Mouse (Mus musculus): ENCODE measurements around the gene Syne3.

Gene Syne3

DNA sequence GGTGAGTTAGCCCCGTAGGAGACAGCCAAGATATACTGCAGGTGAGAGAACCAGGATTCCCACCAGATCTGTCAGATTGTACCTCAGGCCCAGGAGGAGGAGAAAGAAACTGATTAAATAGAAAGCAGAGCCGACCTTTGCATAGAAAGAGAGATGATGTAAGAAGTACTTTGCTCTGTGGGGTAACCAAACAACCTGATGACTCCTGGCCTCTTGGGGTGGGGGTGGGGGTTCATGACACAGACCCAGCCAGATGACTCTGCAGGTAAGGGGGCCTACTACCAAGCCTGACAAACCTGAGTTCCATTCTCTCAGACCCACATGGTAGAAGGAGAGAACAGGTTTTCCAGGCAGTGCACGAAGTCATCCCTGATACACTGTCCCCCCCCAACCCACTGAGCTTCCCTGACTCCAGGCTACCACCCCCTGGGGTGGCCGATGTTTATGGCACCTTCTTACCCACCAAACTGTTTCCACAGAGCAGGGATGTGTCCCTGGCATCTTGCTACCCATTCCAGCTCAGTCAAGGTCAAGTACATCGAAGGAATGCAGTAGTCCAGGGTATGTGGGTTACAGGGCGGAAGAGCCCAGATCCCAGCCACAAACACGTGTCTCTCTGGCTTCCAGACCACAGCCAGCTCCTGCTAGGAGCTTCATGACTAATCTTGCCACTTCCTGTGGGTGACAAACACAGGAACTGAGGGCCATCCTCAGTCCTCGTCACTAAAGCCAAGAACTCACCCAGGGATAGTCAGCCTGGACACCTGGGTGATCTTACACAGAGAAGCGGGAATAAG is 8.9 kb downstream of the Syne3 start:
- DNase-seq (ENCODE audit: extremely low spot score, low spot score) = no peak

DNA sequence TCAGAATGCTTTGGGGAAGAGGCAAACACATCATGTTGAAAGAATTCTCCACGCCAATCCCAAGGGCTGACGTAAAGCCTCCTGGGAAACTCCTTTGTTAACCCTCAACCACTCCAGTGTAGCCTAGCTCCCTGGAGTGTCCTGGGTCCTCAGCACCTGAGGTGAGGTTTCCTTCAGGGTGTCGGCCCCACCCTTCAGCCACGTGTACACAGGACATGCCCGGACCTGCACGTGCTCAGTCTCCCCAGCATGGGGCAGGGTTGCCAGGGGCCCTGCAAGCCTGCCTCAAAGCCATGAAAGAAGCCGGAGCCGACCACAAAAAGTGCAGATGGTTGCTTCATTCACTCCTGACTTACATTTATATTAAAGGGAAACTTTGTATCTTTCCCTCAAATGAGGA is 10.4 kb downstream of the Syne3 start:
- no peak for DNase-seq (ENCODE audit: extremely low spot score, low spot score)

DNA sequence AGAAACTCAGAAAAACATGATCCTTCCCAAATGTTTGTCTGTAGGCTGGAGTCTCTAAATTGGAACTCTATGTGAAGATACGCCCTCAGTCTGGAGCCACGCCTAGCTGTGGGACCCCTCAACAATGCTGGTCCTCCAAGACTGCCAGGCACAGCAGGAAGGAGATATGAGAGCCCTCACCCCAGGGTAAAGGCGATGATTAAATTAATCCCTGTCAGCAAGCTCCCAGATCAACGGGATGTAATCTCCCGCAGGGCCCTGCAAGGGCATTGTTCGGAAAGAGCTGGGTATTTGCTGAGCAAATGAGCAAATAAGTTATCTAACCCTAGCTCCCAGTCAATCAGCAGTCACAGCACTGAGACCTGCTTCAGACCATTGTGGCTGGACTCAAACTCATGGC is 11.1 kb downstream of the Syne3 start:
- no peak for DNase-seq (ENCODE audit: extremely low spot score, low spot score)

DNA sequence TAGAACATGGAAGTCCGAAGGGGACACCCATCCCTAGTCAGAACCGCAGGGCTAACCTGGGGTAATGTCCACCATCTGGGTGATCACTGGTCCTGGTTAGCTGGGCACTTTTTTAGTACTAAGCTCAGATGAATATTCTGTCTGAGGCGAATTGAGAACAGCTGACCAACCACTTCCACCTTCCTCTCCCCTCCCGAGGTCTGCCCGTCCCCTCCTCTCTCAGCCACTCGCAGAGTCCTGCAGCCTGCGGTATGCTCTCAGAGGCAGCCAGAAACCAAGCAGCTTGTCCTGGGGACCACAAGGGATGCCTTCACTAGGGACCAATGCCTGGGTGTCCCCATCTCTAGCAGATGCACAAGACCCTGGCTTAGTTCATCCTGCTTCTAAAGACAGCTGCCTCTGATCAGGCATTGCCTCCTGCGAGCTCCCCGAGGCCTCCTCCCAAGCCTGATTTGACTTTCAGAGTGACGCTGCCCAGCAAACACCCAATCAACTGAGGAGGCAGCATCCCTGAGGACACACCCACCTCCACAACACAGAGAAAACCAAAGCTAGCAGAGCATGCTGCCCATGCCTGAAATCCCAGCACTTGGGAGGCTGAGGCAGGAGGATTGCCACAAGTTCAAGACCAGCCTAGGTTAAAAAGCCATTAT is 11.8 kb downstream of the Syne3 start:
- no peak for DNase-seq (ENCODE audit: extremely low spot score, low spot score)

DNA sequence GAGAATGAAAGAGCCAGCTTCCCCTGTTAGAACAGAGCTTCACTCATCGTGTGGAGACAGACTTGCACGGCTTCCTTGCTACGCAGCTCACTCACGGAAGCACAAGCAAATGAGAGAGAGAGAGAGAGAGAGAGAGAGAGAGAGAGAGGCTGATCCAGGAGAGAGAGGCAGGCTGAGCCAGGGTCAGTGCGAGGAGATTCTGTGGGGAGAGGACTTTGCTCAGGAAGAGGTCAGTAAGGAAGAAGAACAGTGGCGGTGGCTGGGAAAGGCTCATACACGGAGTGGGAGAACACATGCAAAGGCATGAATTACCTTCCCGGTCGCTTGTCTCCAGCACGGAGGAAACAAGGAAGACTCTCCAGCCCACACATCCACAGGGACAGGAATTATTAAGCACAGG is 12.4 kb downstream of the Syne3 start:
- DNase-seq (ENCODE audit: extremely low spot score, low spot score) = no peak

DNA sequence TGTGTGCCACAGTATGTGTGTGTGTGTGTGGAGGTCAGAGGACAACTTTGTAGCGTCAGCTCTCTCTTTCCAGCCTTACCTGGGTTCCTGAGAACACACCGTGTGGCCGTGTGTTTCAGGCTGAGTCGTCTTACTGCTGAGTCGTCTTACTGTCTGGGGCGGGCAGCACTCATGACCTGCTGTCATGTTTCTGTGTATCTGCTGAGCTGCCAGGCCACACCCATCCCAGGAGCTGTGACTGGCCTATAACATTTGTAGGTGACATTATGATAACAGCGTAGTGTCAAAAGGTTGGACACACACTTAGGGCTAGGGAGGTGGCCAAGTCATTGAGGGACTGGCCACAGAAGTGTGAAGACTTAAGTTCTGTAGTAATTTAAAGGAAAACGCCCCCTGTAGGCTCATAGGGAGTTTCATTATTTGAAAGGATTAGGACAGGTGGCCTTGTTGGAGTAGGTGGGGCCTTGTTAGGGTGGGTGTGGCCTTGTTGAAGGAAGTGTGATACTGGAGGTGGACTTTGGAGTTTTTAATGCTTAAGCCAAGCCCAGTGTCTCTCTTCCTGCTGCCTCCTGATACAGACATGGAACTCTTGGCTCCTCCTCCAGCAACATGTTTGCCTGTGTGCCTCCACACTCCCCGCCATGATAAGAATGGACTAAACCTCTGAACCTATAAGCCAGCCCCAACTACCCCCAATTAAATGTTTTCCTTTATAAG is 13.4 kb downstream of the Syne3 start:
- DNase-seq (ENCODE audit: extremely low spot score, low spot score) = no peak

DNA sequence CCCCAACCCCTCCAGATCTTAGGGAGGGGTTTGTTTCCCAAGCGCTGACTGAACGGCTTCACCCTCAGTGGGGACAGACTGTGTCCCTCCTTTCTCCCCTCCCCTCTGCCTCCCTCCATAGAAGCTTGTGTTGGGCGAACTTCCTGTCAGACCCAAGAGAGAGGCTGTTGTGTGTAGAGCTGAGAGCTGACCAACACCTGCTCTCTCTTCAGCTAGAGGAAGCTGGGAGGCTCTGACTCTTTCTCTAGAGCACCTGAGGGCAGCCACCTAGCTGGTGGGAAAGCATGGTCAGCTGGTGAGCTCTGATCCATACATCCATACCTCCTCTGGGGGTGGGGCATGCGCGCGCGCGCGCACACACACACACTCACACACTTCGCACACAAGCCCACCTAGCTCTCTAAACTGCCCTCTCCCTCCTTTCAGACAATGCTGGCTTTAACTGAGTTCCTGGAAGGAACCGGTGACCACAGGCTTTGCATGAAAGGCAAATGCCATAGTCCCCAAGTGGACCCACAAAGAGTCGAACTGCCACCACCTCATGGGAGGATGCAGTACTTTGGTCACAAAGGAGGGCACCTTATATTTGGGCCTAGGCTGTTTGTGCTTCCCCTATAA is 14.2 kb downstream of the Syne3 start:
- DNase-seq (ENCODE audit: extremely low spot score, low spot score) = no peak

DNA sequence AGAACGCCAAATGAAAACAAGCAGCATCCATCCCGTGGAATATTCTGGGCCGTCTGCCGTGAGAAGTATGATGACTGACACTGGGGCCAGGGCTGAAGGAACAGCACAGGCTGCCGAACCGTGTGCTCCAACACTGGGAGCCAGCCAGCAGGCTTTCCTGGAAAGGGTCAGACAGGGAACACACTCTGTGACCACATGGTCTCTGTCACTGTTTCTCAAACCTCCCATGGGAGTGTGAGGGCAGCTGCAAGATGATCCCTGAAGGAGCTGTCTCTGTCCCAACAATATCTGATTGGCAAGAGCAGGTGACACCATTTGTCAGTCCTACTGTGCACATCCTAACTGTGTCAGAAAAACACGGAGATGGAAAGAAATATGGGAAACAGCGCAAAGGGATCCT is 16.8 kb downstream of the Syne3 start:
- no peak for DNase-seq (ENCODE audit: extremely low spot score, low spot score)

DNA sequence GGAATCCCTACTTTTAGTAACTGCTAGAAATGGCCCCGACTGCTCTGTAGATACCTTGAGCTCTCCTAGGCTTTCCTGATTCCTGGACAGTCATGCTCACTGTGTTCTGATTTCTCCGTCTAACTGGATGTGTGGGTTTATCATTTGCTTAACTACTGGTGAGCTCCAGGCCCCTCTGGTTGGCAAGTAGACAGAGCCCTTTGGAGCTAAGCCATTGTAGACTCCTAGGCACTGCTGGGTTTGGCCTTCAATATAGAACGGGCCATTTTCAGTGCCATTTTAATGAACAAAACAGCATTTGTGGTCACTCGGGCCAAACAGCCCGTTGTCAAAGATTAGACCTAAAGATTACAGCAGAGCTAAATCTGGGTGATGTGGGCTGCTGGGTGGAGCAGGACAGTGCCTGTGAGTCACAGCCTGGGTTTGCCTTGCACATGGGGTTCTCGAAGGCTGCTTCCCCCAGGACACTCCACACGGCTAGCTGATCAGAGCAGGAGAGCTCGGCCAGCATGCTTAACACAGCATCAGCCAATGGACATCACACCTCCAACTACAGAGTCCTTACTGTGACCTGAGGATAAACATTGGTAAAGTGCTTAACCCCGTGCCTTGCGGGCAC is 17.4 kb downstream of the Syne3 start:
- no peak for DNase-seq (ENCODE audit: extremely low spot score, low spot score)

DNA sequence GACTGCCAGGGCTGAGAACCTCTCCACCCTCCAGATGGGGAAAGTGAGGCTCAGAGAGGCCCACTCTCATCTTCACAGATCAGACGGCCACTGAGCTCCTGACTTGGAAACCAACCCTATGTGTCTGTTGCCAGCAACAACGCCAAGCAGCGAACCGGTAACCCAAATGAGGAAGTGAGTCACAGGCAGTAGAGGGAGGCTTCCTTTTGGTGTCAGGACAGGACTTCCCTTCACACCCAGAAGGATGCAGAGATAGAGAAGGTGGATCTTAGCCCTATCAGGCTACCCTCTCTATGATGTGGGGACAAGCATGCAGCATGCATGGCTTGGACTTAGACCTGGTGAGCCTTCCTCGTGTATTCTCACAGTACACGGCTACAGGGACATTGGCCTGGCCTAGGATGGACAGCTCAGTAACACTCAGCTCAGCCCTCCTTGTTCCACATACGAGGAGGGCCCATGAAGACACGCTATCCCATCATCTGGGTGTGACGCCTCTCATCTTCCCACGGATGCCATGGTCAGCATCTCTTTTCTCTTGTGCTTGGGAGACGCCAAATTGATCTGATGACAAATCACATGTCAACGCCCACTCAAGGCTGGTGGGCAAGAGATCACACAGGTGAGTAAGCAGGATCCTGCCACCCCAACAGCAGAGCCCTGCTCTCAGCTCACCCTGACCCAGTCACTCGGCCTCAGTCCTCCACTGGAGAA is 18.7 kb downstream of the Syne3 start:
- no peak for DNase-seq (ENCODE audit: extremely low spot score, low spot score)

DNA sequence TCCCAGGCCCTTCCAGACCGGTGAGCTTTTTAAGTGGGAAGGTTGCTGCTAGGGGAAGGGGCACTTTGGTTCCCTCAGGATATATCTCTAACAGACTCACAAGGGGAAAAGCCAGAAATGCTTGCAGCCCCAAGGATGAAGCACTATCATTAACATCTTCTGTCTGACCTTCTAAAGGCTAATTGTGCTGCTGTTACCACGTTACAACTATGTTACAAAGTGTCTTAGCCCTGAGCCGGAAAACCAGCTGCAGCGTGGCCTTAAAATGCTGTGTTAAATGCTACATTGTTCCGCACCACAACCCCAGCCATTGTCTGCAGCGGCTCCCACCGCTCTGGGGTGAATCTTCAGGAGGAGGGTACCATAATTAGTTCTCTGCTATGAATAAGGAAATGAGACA is 21.7 kb downstream of the Syne3 start:
- no peak for DNase-seq (ENCODE audit: extremely low spot score, low spot score)

DNA sequence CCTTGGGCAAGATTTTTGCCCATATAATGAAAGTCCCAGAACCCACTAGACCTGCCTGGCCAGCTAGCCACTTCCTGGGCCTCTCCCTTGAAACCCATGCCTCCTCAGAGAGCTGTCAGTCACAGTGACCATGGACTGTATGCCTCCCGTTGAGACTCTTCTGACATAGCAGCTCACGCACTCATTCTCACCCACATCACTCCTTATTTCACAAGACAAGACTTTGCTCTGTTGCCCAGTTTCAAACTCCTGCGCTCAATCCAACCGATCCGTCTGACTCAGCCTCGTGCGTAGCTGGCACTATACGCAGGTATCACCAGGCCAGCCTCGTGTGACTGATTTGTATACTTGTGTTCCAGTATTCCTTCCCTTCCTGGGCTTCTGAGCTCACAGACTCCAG is 22.8 kb downstream of the Syne3 start:
- no peak for DNase-seq (ENCODE audit: extremely low spot score, low spot score)

DNA sequence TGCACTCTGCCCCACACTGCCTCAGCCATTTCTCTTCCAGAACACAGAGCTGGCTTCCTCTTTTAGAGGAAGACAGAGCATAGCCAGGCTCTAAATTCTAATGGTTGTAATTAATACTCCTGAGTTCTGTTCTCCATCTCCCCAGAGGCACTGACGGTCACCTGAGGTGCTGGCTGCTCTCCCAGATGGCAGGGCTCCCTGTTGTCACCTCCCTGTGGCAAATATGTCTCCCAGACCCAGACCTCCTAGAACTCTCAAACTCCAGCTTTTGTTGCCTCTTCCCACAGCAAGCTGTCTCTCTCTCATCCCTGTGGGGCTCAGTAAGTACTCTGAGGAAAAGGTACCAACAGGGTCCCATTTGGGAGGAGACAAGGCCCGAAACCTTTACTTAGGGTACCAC is 23.6 kb downstream of the Syne3 start:
- no peak for DNase-seq (ENCODE audit: extremely low spot score, low spot score)

DNA sequence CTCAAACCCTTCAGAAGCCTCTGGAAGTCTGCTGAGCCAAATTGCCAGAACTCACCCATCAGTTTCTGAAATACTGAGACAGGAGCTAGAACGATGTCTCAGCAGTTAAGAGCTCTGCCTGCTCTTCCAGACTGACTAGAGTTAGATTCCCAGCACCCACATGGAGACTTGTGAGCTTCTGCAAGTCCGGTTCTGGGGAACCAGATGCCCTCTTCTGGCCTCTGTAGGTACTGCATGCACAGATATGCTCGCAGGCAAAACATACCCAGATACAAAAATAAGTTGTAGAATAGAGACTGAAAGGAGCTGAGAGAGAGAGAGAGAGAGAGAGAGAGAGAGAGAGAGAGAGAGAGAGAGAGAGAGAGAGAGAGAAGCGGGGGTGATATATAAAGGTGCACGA is 24.5 kb downstream of the Syne3 start:
- no peak for DNase-seq (ENCODE audit: extremely low spot score, low spot score)

DNA sequence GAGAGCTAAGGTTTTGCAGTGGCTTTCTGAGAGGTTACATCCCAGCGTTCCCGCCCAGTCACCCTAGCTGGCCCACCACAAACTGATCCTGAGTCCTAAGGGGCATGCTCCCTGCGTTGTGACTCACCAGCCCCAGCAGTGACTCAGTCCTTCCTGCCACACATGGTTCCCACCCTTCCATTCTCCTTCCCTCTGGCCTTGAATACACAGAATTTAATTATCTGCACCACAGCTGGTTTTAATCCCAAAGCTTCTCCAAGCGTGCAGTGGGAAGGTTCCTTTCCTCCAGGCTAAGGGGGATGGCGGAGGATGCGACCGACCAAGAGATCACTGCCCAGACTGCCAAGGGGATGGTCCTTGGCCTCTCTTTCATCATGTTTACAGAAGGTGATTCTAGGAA is 26.1 kb downstream of the Syne3 start:
- DNase-seq (ENCODE audit: extremely low spot score, low spot score) = no peak

DNA sequence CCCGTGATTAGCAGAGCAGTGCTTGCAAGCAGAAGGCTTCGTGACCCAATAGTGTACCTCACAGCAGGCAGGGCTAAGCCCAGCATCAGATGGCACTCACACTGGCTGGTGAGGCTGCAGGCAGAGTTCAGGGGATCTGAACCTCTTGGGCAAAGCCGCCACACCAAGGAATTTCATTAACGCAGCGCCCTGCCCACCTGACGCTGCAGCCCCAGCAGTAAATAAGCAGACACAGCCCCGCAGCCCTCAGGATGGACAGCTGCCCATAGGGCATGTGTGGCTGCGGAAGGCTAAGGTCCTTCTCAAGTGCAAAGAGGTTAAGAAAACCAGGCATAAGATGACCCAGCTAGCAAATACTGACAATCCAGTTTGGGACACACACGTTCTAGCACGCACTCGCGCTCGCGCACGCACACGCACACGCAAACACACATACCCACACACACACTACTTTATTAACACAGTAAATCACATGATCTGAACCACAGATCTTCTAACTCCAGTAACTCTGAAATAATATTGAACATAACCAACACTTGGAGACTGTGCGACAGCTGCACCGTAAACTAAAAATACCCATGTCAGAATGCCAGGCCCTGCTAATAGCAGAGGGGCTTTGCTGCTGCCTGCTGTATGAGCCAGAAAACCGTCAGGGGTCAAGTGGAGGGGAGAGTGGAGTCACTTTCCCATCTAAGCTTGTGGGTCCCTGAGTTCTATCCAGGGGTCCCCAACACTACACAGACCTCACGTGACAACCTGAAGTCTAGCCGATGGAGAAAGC is 30.5 kb downstream of the Syne3 start:
- DNase-seq (ENCODE audit: extremely low spot score, low spot score) = no peak

DNA sequence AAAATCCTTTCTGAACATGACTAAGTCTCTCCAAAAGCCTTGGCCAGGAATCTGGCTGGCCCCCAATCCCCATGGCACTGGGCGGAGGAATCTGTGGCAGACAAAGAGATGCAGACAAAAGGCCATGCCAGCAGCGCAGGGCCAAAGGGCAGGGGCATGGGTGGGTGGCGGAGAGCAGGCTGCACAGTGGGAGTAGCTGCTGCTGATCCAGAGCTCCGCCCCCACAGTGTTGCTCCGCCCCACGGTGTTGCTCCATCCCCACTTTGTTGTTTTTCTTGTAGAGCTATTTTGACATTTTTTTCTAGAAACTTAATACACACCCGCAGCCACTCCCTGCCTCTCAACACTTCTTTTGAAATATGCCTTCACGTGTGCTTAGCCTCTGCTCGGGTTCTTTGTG is 31.2 kb downstream of the Syne3 start:
- DNase-seq (ENCODE audit: extremely low spot score, low spot score) = peak; percentile 45

DNA sequence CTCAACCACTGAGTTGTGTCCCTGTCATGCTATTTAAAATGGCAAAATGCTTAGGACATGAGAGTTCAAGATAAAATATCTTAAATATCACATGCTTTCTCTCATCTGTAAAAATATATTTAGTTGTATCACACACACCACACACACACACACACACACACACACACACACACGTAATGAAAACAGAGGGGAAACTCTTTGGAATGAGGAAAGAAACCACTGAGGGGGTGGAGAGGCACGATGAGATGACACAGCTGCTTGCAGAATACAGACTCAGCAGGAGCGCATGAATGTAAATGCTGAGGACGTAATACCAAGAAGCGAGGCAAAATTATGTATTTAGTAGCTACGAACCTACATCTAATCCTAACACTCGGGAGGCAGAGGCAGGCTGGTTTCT is 32.7 kb downstream of the Syne3 start:
- no peak for DNase-seq (ENCODE audit: extremely low spot score, low spot score)

DNA sequence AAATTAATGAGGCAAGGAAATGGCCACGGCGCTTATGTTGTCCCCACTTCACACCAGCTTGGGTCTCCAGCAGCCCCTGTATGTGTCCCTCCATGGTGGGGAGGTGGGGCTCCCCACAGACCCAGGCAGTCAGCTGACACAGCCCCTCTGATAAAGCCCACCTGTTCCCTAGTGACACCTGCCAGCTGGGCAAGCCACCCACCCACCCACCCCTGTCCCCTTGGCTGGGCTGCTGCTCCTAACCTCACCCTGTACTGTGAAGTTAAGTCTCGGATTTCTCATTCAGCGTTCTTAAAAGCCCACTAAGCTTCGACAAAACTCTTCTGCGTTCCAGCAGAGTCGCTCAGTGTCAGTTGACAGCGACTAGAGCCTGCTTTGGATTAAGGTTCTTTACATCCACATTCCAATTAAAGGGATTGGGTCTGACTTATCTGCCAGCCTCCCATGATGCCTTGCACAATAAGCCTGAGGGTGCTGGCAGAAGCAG is 33.2 kb downstream of the Syne3 start:
- DNase-seq (ENCODE audit: extremely low spot score, low spot score) = no peak

DNA sequence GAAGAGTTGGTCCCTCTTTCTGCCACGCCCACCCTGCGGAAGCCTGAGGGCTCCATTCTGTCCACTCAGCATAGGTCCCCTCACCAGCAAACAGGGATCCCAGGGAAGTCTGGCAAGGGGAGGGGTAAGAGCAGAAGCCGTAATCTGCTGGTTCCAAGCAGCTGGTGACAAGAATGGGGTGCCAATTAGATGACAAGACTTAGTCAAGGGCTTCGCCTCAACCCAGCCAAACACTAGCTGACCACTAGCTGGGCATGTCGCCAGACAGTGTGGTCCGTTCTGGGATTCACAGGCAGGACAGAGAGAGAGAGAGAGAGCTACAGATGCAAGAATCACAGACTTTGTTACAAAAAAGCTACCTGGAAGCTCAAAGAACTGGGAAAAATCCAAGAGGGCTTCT is 36.7 kb downstream of the Syne3 start:
- no peak for DNase-seq (ENCODE audit: extremely low spot score, low spot score)
